Mouse (Mus musculus) 3134 (cell line): ENCODE measurements around the gene Sh3d19.

Source experiments
- DNase-seq: peaks from one replicate; pipeline ENCODE4 v3.0.0-alpha.2; 2011; ENCODE audit warnings: low spot score; ENCODE audit not compliant: insufficient read length; ENCODE audit errors: extremely low read depth

Sh3d19 gene

GRCm38 (mm10) chr3:85970742-85971598 lies at the start of gene Sh3d19:
TSS of gene Sh3d19 (plus strand) at chr3:85971109.
- peak; percentile 90 for DNase-seq

- DNase-seq: no peak
Measured at GRCm38 (mm10) chr3:85922331-85922730, 48.6 kb upstream of the Sh3d19 start.

- no peak for DNase-seq
Measured at GRCm38 (mm10) chr3:85923343-85923742, 47.6 kb upstream of the Sh3d19 start.

GRCm38 (mm10) chr3:85923954-85924945 lies 46.7 kb upstream of the Sh3d19 start:
- DNase-seq: peak; percentile 73

GRCm38 (mm10) chr3:85927296-85927695 lies 43.6 kb upstream of the Sh3d19 start:
- DNase-seq: no peak

GRCm38 (mm10) chr3:85928140-85928611 lies 42.7 kb upstream of the Sh3d19 start:
- no peak for DNase-seq

GRCm38 (mm10) chr3:85929711-85930110 lies 41.2 kb upstream of the Sh3d19 start:
- DNase-seq: peak; percentile 50

GRCm38 (mm10) chr3:85930671-85931255 lies 40.1 kb upstream of the Sh3d19 start:
- no peak for DNase-seq

- DNase-seq: no peak
Measured at GRCm38 (mm10) chr3:85931859-85932258, 39.0 kb upstream of the Sh3d19 start.

- no peak for DNase-seq
Measured at GRCm38 (mm10) chr3:85933586-85933985, 37.3 kb upstream of the Sh3d19 start.

- DNase-seq: no peak
Measured at GRCm38 (mm10) chr3:85950914-85951313, 20.0 kb upstream of the Sh3d19 start.

- DNase-seq: peak; percentile 43
Measured at GRCm38 (mm10) chr3:85952696-85953283, 18.1 kb upstream of the Sh3d19 start.

- no peak for DNase-seq
Measured at GRCm38 (mm10) chr3:85955269-85955668, 15.6 kb upstream of the Sh3d19 start.

GRCm38 (mm10) chr3:85955704-85956103 lies 15.2 kb upstream of the Sh3d19 start:
- DNase-seq: no peak

GRCm38 (mm10) chr3:85959669-85960068 lies 11.2 kb upstream of the Sh3d19 start:
- no peak for DNase-seq

GRCm38 (mm10) chr3:85961134-85961533 lies 9.8 kb upstream of the Sh3d19 start:
- DNase-seq: no peak

GRCm38 (mm10) chr3:85965479-85965878 lies 5.4 kb upstream of the Sh3d19 start:
- no peak for DNase-seq

GRCm38 (mm10) chr3:85969040-85969439 lies 1.9 kb upstream of the Sh3d19 start:
- DNase-seq: no peak

GRCm38 (mm10) chr3:85971599-85971975 lies 678 bp downstream of the Sh3d19 start:
- peak; percentile 55 for DNase-seq

GRCm38 (mm10) chr3:85973376-85974140 lies 2.6 kb downstream of the Sh3d19 start:
- no peak for DNase-seq
